Mouse (Mus musculus): ENCODE data around the gene Mtap.

DNA sequence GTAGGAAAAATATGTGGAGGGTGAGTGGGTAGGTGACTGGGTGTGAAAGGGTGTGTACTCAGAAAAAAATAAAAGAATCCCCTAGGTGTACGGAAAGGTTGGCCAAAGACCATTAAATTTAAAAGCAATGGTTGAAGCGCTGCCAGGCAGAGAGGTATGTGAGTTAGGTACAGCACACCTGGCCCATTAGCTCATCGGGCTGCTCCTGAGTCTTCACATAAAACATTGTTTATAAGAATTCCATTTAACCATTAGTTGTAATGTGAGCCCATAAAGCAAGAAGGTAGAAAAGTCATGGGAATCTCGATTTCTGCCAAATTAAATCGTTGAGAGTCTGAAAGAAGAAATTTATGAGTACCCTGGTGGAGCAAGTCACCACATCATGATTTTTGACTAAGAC lies 42.1 kb upstream of the Mtap start:
- TF ChIP-seq CTCF (IDR thresholded peaks at IDR 0.05) (no peak), POLR2A (IDR thresholded peaks at IDR 0.05; ENCODE audit: insufficient read depth, low read depth, low read length) (no peak), EP300 (IDR thresholded peaks at IDR 0.05; ENCODE audit: insufficient read depth, low read depth, low read length) (no peak)
